Mouse (Mus musculus): ENCODE results near the gene Olfr49. TPM values are rescaled to one million over a fixed set of nuclear protein-coding genes. Genes with fewer than 3 reads are reported as not detected.

Olfr49 gene
- not detected in 2 replicates for polyA plus RNA-seq (2016; fragmentation: Nextera tagmentation; extraction: Ambion mirVana)

GRCm38 (mm10) chr14:54284839-54285238, at the start of gene Olfr49:
Olfr49 (minus strand) TSS chr14:54284939.
- Histone ChIP-seq H3K9ac (no peak within 1 kb of the TSS), H3K27me3 (no peaks in the 10 kb centered on the region), H3K4me1 (no peaks in the 10 kb centered on the region), H3K36me3 (no peaks in the 10 kb centered on the region), H3K4me2 (replicated peaks) (no peak within 1 kb of the TSS), H3K9me3 (no peaks in the 10 kb centered on the region), H3K4me3 (no peak within 1 kb of the TSS), H3K27ac (no peak within 1 kb of the TSS)
- no peak for ATAC-seq (ENCODE audit: insufficient number of reproducible peaks, insufficient read depth, low FRiP score, low TSS enrichment)
- WGBS = 63% methylated on average over 1 of the region's 1 CpGs

- Histone ChIP-seq H3K4me2 (replicated peaks) (no peak overlapping the region), H3K4me3 (no peak overlapping the region), H3K27me3 (no peaks in the 10 kb centered on the region), H3K4me1 (no peaks in the 10 kb centered on the region), H3K9me3 (no peaks in the 10 kb centered on the region), H3K9ac (no peak overlapping the region), H3K27ac (no peak overlapping the region), H3K36me3 (no peaks in the 10 kb centered on the region)
- ATAC-seq (ENCODE audit: insufficient number of reproducible peaks, insufficient read depth, low FRiP score, low TSS enrichment) = no peak
- 77% methylated on average over 8 of the region's 8 CpGs for WGBS
Observed at GRCm38 (mm10) chr14:54333452-54334189, 48.9 kb upstream of the Olfr49 start.

GRCm38 (mm10) chr14:54332176-54333074, 47.7 kb upstream of the Olfr49 start:
- Histone ChIP-seq H3K36me3 (no peaks in the 10 kb centered on the region), H3K9ac (no peak overlapping the region), H3K27ac (peak overlapping the region; percentile 30; the same call in 1 of the 2 replicates), H3K4me1 (no peaks in the 10 kb centered on the region), H3K4me3 (no peak overlapping the region), H3K9me3 (no peaks in the 10 kb centered on the region), H3K4me2 (replicated peaks) (no peak overlapping the region), H3K27me3 (no peaks in the 10 kb centered on the region)
- ATAC-seq (ENCODE audit: insufficient number of reproducible peaks, insufficient read depth, low FRiP score, low TSS enrichment) = no peak; the same call in 1 of the 2 replicates
- WGBS = 60% methylated on average over 5 of the region's 5 CpGs

GRCm38 (mm10) chr14:54331178-54331577, 46.4 kb upstream of the Olfr49 start:
- no peak for ATAC-seq (ENCODE audit: insufficient number of reproducible peaks, insufficient read depth, low FRiP score, low TSS enrichment)
- Histone ChIP-seq H3K4me3 (no peak overlapping the region), H3K27ac (no peak overlapping the region)

GRCm38 (mm10) chr14:54329201-54329600, 44.5 kb upstream of the Olfr49 start:
- Histone ChIP-seq H3K4me3 (no peak overlapping the region), H3K36me3 (no peaks in the 10 kb centered on the region), H3K9me3 (no peaks in the 10 kb centered on the region), H3K9ac (no peak overlapping the region), H3K4me2 (replicated peaks) (no peak overlapping the region), H3K4me1 (no peaks in the 10 kb centered on the region), H3K27ac (no peak overlapping the region), H3K27me3 (no peaks in the 10 kb centered on the region)
- ATAC-seq (ENCODE audit: insufficient number of reproducible peaks, insufficient read depth, low FRiP score, low TSS enrichment) = no peak
- WGBS = 38% methylated on average over 9 of the region's 9 CpGs

More at GRCm38 (mm10) chr14:54331178-54331577, 46.4 kb upstream of the Olfr49 start:
- no peak overlapping the region for H3K4me2 ChIP-seq (replicated peaks)
- no peaks in the 10 kb centered on the region for H3K36me3 ChIP-seq
- H3K27me3 ChIP-seq = no peaks in the 10 kb centered on the region
- H3K4me1 ChIP-seq = no peaks in the 10 kb centered on the region
- WGBS = 88% methylated on average over 1 of the region's 1 CpGs
- H3K9me3 ChIP-seq = no peaks in the 10 kb centered on the region
- no peak overlapping the region for H3K9ac ChIP-seq

GRCm38 (mm10) chr14:54328548-54328947, 43.8 kb upstream of the Olfr49 start:
- Histone ChIP-seq H3K4me3 (no peak overlapping the region), H3K9me3 (no peaks in the 10 kb centered on the region), H3K9ac (no peak overlapping the region), H3K4me1 (no peaks in the 10 kb centered on the region), H3K4me2 (replicated peaks) (no peak overlapping the region), H3K36me3 (no peaks in the 10 kb centered on the region), H3K27ac (no peak overlapping the region), H3K27me3 (no peaks in the 10 kb centered on the region)
- WGBS = 76% methylated on average over 2 of the region's 2 CpGs
- ATAC-seq (ENCODE audit: insufficient number of reproducible peaks, insufficient read depth, low FRiP score, low TSS enrichment) = no peak

GRCm38 (mm10) chr14:54324486-54324885, 39.7 kb upstream of the Olfr49 start:
- ATAC-seq (ENCODE audit: insufficient number of reproducible peaks, insufficient read depth, low FRiP score, low TSS enrichment) = no peak
- H3K4me2 ChIP-seq (replicated peaks) = no peak overlapping the region
- H3K9ac ChIP-seq = no peak overlapping the region
- 74% methylated on average over 5 of the region's 5 CpGs for WGBS
- H3K4me3 ChIP-seq = no peak overlapping the region
- H3K27me3 ChIP-seq = no peaks in the 10 kb centered on the region
- no peaks in the 10 kb centered on the region for H3K4me1 ChIP-seq
- no peaks in the 10 kb centered on the region; the same call in 1 of the 2 replicates for H3K9me3 ChIP-seq
- no peak overlapping the region for H3K27ac ChIP-seq
- no peaks in the 10 kb centered on the region for H3K36me3 ChIP-seq

GRCm38 (mm10) chr14:54321556-54322376, 37.0 kb upstream of the Olfr49 start:
- 64% methylated on average over 18 of the region's 18 CpGs for WGBS

GRCm38 (mm10) chr14:54311763-54312162, 27.0 kb upstream of the Olfr49 start:
- Histone ChIP-seq H3K9me3 (no peaks in the 10 kb centered on the region), H3K4me2 (replicated peaks) (no peak overlapping the region), H3K4me3 (no peak overlapping the region), H3K36me3 (no peaks in the 10 kb centered on the region), H3K27ac (no peak overlapping the region), H3K27me3 (no peaks in the 10 kb centered on the region), H3K4me1 (peaks cover 3% of the 10 kb centered on the region; the same call in 1 of the 2 replicates), H3K9ac (no peak overlapping the region)
- 12% methylated on average over 3 of the region's 3 CpGs for WGBS
- ATAC-seq (ENCODE audit: insufficient number of reproducible peaks, insufficient read depth, low FRiP score, low TSS enrichment) = no peak

More at GRCm38 (mm10) chr14:54321556-54322376, 37.0 kb upstream of the Olfr49 start:
- Histone ChIP-seq H3K9ac (no peak overlapping the region), H3K4me2 (replicated peaks) (no peak overlapping the region), H3K4me1 (no peaks in the 10 kb centered on the region), H3K36me3 (no peaks in the 10 kb centered on the region), H3K4me3 (no peak overlapping the region), H3K27ac (no peak overlapping the region), H3K27me3 (no peaks in the 10 kb centered on the region), H3K9me3 (no peaks in the 10 kb centered on the region; the same call in 1 of the 2 replicates)
- no peak for ATAC-seq (ENCODE audit: insufficient number of reproducible peaks, insufficient read depth, low FRiP score, low TSS enrichment)

GRCm38 (mm10) chr14:54300676-54301075, 15.9 kb upstream of the Olfr49 start:
- H3K4me2 ChIP-seq (replicated peaks) = no peak overlapping the region
- H3K4me3 ChIP-seq = no peak overlapping the region
- H3K9ac ChIP-seq = no peak overlapping the region
- peaks cover 4% of the 10 kb centered on the region; the same call in 1 of the 2 replicates for H3K9me3 ChIP-seq
- no peak overlapping the region for H3K27ac ChIP-seq
- no peaks in the 10 kb centered on the region for H3K4me1 ChIP-seq
- no peaks in the 10 kb centered on the region for H3K36me3 ChIP-seq
- no peaks in the 10 kb centered on the region for H3K27me3 ChIP-seq
- WGBS = 87% methylated on average over 3 of the region's 3 CpGs
- ATAC-seq (ENCODE audit: insufficient number of reproducible peaks, insufficient read depth, low FRiP score, low TSS enrichment) = no peak

- no peak overlapping the region for H3K4me3 ChIP-seq
- 84% methylated on average over 5 of the region's 5 CpGs for WGBS
- no peak for ATAC-seq (ENCODE audit: insufficient number of reproducible peaks, insufficient read depth, low FRiP score, low TSS enrichment)
- no peaks in the 10 kb centered on the region for H3K36me3 ChIP-seq
- H3K27ac ChIP-seq = no peak overlapping the region
- H3K27me3 ChIP-seq = no peaks in the 10 kb centered on the region
- no peaks in the 10 kb centered on the region for H3K4me1 ChIP-seq
- H3K9me3 ChIP-seq = peaks cover 4% of the 10 kb centered on the region; the same call in 1 of the 2 replicates
- no peak overlapping the region for H3K4me2 ChIP-seq (replicated peaks)
- H3K9ac ChIP-seq = no peak overlapping the region
Observed at GRCm38 (mm10) chr14:54300136-54300535, 15.4 kb upstream of the Olfr49 start.

Data from embryonic facial prominence, embryonic 12.5 days (tissue).